ENCODE assay signal across 8 mouse cellular contexts in the genomic region with DNA sequence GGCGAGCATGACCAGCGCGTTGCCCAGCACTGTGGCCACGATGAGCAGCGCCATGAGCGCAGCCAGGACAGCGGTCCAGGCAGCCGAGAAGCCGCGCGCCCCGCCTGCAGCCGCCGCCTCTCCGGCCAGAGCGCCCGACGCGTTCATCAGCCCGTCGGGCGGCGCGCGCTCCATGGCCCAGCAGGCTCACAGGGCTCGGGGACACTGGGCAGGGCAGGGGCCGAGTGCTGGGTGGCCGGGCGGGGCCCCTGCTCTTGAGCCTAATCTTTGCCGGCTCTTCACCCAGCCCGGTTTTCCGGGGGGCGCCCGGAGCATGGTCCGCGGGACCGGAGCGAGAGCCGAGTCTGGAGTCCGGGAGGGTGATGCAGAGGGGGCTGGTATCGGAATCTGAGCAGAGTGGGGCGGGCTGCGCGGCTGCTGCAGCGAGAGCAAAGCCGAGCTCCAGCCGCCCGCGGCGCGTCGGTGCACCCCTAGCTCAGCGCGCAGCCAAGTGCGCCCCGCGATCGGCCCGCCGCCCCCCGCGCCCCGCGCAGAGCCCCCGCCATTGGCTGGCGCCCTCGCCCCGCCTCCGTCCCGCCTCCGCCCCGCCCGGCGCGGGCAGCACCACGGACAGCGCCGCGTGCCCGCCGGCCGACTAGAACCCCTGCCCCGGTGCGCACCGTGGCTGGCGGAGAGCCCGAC. TPM values are rescaled to one million over a fixed set of nuclear protein-coding genes. Genes with fewer than 3 reads are reported as not detected.
DNase-seq lines count a peak whose midpoint lies in the region; ATAC-seq and TF ChIP-seq lines count a peak whose summit lies in the region.

A gene (minus strand): TSS at position 511 of the 681 bp plus-strand sequence.

- H3K79me2 ChIP-seq in heart, adult 2 months (replicated peaks; ENCODE audit: control insufficient read depth, insufficient read depth, low read length): no peaks in the 10 kb centered on the region

- no peak for DNase-seq in frontal cortex, postnatal 25 days (ENCODE audit: low spot score in 2 of 2)
- peak; percentile 84 to 88 for DNase-seq in heart, adult 2 months
- peak; percentile 88 for DNase-seq in kidney, adult 18-20 months
- peak; percentile 67 for DNase-seq in splenic B cell, adult 2 months (ENCODE audit: low read depth, low spot score)

- H3K9ac ChIP-seq in heart, adult 2 months (ENCODE audit: low read depth, low read length): no peak within 1 kb of the TSS
- H3K9ac ChIP-seq in limb, embryonic 15.5 days: no peak within 1 kb of the TSS
- peak within 1 kb of the TSS; percentile 26 for H3K9ac ChIP-seq in midbrain, embryonic 15.5 days

- intact Hi-C loops in heart, adult 2 months (cut with DNase I): no loop called here

- peak; percentile 24; the same call in 1 of the 2 replicates for ATAC-seq in frontal cortex, adult (ENCODE audit: low TSS enrichment)
- ATAC-seq in limb, embryonic 15.5 days (ENCODE audit: insufficient number of reproducible peaks, low FRiP score, low TSS enrichment, low read depth): peak; percentile 57
- peak; percentile 74 for ATAC-seq in midbrain, embryonic 15.5 days (replicated peaks)

- H3K27me3 ChIP-seq in heart, adult 2 months (ENCODE audit: control insufficient read depth, insufficient read depth, low read length): peaks cover 7% of the 10 kb centered on the region; the same call in 1 of the 2 replicates
- H3K27me3 ChIP-seq in limb, embryonic 15.5 days: peaks cover 69% of the 10 kb centered on the region
- H3K27me3 ChIP-seq in midbrain, embryonic 15.5 days (replicated peaks): peaks cover 37% of the 10 kb centered on the region
- H3K27me3 ChIP-seq in splenic B cell, adult 2 months (ENCODE audit: control insufficient read depth, insufficient read depth, low read length, poor library complexity, severe bottlenecking): no peaks in the 10 kb centered on the region; the same call in 1 of the 2 replicates

- WGBS in heart, adult 2 months: under 1% methylated on average over 81 of the region's 87 CpGs
- 1% methylated on average over 59 of the region's 87 CpGs for WGBS in limb, embryonic 15.5 days
- under 1% methylated on average over 64 of the region's 87 CpGs for WGBS in midbrain, embryonic 15.5 days

- TF ChIP-seq POLR2A in cortical plate, adult 2 months (IDR thresholded peaks at IDR 0.05; ENCODE audit: extremely low read depth, insufficient read depth, low read length): peak; percentile 34; the same call in 1 of the 2 replicates
- no peak for TF ChIP-seq POLR2A in heart, adult 2 months (IDR thresholded peaks at IDR 0.05; ENCODE audit: insufficient read depth, low read depth, low read length)

- H3K36me3 ChIP-seq in heart, adult 2 months (ENCODE audit: control insufficient read depth, insufficient read depth, low read length): no peaks in the 10 kb centered on the region
- no peaks in the 10 kb centered on the region for H3K36me3 ChIP-seq in limb, embryonic 15.5 days
- H3K36me3 ChIP-seq in midbrain, embryonic 15.5 days (replicated peaks): no peaks in the 10 kb centered on the region
- no peaks in the 10 kb centered on the region for H3K36me3 ChIP-seq in splenic B cell, adult 2 months (ENCODE audit: control insufficient read depth, insufficient read depth, low read length, poor library complexity, severe bottlenecking)

- TF ChIP-seq CTCF in cortical plate, adult 2 months (IDR thresholded peaks at IDR 0.05; ENCODE audit: extremely low read depth, insufficient read depth, low read length): no peak
- no peak for TF ChIP-seq CTCF in heart, adult 2 months (IDR thresholded peaks at IDR 0.05)

- no peak for TF ChIP-seq EP300 in heart, adult 2 months (IDR thresholded peaks at IDR 0.05; ENCODE audit: insufficient read depth, low read depth, low read length)

- no peaks in the 10 kb centered on the region for H3K9me3 ChIP-seq in limb, embryonic 15.5 days
- no peaks in the 10 kb centered on the region for H3K9me3 ChIP-seq in midbrain, embryonic 15.5 days

- peak within 1 kb of the TSS; percentile 97 for H3K4me2 ChIP-seq in limb, embryonic 15.5 days
- H3K4me2 ChIP-seq in midbrain, embryonic 15.5 days: peak within 1 kb of the TSS; percentile 95

- H3K4me1 ChIP-seq in cortical plate, adult 2 months (ENCODE audit: control insufficient read depth, insufficient read depth, low read length): no peaks in the 10 kb centered on the region; the same call in 1 of the 2 replicates
- no peaks in the 10 kb centered on the region; the same call in 1 of the 2 replicates for H3K4me1 ChIP-seq in heart, adult 2 months (ENCODE audit: control insufficient read depth, insufficient read depth, low read length)
- H3K4me1 ChIP-seq in limb, embryonic 15.5 days: peaks cover 23% of the 10 kb centered on the region
- H3K4me1 ChIP-seq in midbrain, embryonic 15.5 days: peaks cover 38% of the 10 kb centered on the region

- H3K4me3 ChIP-seq in cortical plate, adult 2 months (ENCODE audit: insufficient read depth, low read length): peak within 1 kb of the TSS; percentile 74
- H3K4me3 ChIP-seq in heart, adult 2 months: peak within 1 kb of the TSS; percentile 52
- peak within 1 kb of the TSS; percentile 49 for H3K4me3 ChIP-seq in limb, embryonic 15.5 days
- peak within 1 kb of the TSS; percentile 58 for H3K4me3 ChIP-seq in midbrain, embryonic 15.5 days

- peak within 1 kb of the TSS; percentile 79 for H3K27ac ChIP-seq in cortical plate, adult 2 months (ENCODE audit: insufficient read depth, low read length)
- H3K27ac ChIP-seq in heart, adult 2 months: no peak within 1 kb of the TSS
- H3K27ac ChIP-seq in limb, embryonic 15.5 days: no peak within 1 kb of the TSS
- no peak within 1 kb of the TSS for H3K27ac ChIP-seq in midbrain, embryonic 15.5 days

RNA-seq across cellular contexts. Expression of the gene that starts here (rescaled TPM):
- 83.6 and 103 TPM in 2 replicates for polyA plus RNA-seq in cortical plate, adult 2 months (2012; rRNA removed)
- under 1 TPM in 1 of 2 experiments, not detected in 1; 0.21 TPM for total RNA-seq in heart, adult 2 months (2021)
- 0.06 TPM in 1 of 2 replicates, not detected in the other for polyA plus RNA-seq in heart, adult 2 months (2012; rRNA removed)
- not detected in 2 replicates for polyA plus RNA-seq in limb, embryonic 15.5 days (2015; fragmentation: Nextera tagmentation; extraction: Ambion mirVana)
- 3.2 and 3.7 TPM in 2 replicates for polyA plus RNA-seq in midbrain, embryonic 15.5 days (2015; fragmentation: Nextera tagmentation; extraction: Ambion mirVana)

Comparison
In these comparisons a context has a peak if more than half of its experiments do, and no peak if none do; other contexts are left out.
1. RNA of the gene that starts here (polyA plus RNA-seq): 83.6 to 103 TPM in cortical plate, adult 2 months; 3.2 to 3.7 TPM in midbrain, embryonic 15.5 days, 0.06 TPM in heart, adult 2 months and not detected in limb, embryonic 15.5 days; every median in the first group is over 10 times any median in the second.
2. Peak in DNase-seq and H3K4me3 ChIP-seq in heart, adult 2 months; RNA of the gene not detected or under 1 TPM.
3. Peak in ATAC-seq, H3K4me3 ChIP-seq and H3K4me2 ChIP-seq in limb, embryonic 15.5 days; RNA of the gene not detected or under 1 TPM.
4. ATAC-seq: peak in every context shown above with its lines; median percentile 74 in midbrain, embryonic 15.5 days; 57 in limb, embryonic 15.5 days; 24 in frontal cortex, adult.
5. DNase-seq: peak in kidney, adult 18-20 months (single experiment) and splenic B cell, adult 2 months (single experiment); none in frontal cortex, postnatal 25 days (0 of 2).
6. Peak in every context shown above with its lines, with median percentiles within 50 percentile points of each other: H3K4me3 ChIP-seq.